Mouse (Mus musculus): ENCODE data around the gene Hist3h2a. TPM values are rescaled to one million over a fixed set of nuclear protein-coding genes. Genes with fewer than 3 reads are reported as not detected.

Hist3h2a gene
- total RNA-seq, 2 experiments from 2014 or later, result 17.1 to 21.3 TPM

DNA sequence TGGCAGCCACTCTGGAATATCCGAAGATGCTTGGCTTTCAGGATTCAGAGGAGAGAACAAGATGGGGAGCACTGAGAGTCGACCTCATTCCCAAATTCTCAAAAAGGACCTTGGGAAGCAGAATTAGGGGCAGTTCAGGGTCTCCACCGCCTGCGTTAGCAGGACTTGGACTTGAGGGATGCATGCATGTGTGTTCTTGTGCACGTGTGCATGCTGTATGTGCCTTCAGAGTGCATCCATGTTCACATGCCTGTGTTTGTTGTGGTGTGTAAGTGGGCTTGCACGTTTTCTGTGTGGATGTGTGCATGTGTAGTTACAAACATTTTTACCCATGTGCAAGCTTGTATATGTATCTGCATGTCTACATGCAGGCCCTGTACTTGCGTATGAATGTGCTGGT, 9.7 kb downstream of the Hist3h2a start:
- intact Hi-C loops (cut with DNase I), result no loop called here
- DNase-seq (ENCODE audit: low spot score), result no peak

DNA sequence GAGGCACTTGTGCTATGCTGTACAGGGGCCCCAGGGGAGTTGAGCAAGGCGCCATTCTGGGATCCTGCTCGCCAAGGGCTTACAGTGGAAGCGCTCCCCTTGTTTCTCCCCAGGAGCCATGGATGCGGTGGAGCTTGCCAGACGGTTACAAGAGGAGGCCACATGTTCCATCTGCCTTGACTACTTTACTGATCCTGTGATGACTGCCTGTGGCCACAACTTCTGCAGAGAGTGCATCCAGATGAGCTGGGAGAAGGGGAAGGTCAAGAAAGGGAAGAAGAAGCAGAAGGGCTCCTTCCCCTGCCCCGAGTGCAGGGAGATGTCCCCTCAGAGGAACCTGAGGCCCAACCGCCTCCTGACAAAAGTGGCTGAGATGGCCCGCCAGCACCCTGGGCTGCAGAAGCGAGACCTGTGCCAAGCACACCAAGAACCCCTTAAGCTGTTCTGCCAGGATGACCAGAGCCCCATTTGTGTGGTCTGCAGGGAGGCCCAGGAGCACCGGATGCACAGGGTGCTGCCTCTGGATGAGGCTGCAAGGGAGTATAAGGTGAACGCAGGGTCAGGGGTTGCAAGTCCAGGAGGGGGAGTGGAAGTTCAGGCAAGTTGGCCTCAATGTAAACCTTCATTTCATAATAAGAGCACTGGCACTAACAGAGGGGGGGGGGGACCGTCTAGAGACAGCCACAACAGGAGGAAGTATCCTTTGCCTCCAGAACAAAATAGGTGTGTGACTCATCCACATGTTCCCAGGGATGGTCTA, 10.7 kb downstream of the Hist3h2a start:
- DNase-seq (ENCODE audit: low spot score), result no peak
- intact Hi-C loops (cut with DNase I), result no loop called here

DNA sequence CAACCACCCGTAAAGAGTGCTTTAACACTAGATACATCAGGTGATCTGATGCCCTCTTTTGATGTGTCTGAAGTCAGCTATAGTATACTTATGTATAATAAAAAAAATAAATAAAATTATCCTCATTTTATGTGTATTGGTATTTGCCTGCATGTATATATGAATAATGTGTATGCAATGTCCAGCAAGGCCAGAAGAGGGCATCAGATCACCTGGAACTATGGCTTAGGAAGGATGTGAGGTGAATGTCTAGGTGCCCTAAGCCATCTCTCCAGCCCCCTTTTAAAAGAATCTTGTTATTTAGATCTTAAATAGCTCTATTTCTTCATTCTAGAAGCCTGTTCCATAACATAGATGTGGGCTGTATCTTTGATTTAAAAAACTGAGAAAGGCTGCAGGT, 12.9 kb downstream of the Hist3h2a start:
- intact Hi-C loops (cut with DNase I), result no loop called here
- DNase-seq (ENCODE audit: low spot score), result no peak

DNA sequence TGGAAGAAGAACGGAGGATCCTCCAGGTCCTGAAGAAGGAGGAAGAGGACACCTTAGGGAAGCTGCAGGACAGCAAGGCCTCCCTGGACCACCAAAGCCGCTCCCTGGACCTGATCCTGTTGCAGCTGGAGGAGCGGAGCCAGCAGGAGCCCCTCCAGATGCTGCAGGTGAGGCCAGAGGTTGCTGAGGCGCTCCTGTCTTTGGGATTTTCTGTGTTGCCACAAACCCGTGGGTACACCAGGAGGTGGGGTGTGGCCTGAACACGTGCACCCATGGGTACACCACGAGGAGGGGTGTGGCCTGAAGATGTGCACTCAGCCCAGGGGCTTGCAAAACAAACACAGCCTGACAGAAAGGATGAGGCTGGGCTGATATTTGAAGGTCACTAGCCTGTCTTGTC, 14.1 kb downstream of the Hist3h2a start:
- intact Hi-C loops (cut with DNase I), result no loop called here

DNA sequence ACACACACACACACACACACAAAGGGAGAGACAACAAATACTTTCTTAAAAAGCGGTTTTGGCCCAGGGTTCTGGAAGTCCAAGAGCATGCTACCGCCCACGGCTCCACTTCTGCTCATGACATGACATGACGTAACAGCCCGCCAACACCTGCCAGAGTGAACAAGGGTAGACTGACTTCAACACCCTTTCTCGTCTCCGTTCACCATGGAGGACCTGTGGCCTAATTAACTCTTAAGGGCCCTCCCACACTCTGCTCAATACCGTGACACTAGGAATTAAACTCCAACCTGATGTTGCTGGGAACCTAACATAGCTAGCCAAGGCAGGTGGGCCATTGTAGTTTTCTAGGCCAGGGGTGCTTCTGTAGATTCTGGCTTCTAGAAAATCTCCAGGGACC, 14.5 kb downstream of the Hist3h2a start:
- no peak for DNase-seq (ENCODE audit: low spot score)
- intact Hi-C loops (cut with DNase I), result no loop called here

More for the DNA sequence above, 14.1 kb downstream of the Hist3h2a start:
- no peak for DNase-seq (ENCODE audit: low spot score)

DNA sequence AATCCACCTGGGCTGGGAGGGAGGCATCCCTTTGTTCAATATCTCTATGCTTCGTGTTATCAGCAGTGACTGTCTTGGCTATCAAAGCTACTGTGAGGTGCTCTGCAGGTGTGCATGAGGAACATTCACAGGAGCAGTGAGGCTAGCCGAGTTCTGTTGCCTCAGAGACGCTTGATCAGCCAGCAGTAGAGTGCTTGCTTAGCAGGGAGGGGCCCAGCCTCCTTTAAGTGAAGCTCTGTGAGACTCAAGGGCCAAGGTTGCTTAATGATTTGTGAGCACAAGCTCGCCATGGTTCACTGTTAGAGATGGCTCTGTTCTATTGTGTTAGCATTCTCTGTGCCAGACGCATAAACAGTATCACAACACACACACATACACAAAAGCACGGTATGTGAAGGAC, 15.2 kb downstream of the Hist3h2a start:
- intact Hi-C loops (cut with DNase I), result no loop called here
- no peak for DNase-seq (ENCODE audit: low spot score)

GRCm38 (mm10) chr11:58970831-58971530, 16.5 kb downstream of the Hist3h2a start:
- no peak for DNase-seq (ENCODE audit: low spot score)
- intact Hi-C loops (cut with DNase I), result no loop called here

- DNase-seq (ENCODE audit: low spot score), result no peak
- intact Hi-C loops (cut with DNase I), result no loop called here
Observed at GRCm38 (mm10) chr11:58971796-58972195, 17.3 kb downstream of the Hist3h2a start.

DNA sequence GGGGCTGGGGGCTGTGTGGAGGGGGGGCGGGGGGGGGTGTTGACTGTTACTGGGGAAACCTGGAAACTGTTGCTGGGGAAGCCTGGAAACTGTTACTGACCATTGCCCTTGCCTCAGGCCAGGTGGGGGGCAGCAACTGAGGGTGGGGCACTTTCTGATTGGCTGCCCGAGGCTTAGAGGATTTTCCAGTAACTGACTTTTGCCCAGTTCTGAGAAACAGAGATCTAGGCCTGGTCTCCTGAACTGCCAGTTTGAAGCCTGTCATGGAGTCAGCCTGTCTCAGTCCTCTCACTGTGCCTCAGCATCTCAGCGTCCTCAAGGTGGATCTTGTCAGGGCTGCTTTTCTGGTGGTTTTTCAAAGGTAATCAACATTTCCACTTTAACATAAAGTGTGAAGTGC, 19.9 kb downstream of the Hist3h2a start:
- intact Hi-C loops (cut with DNase I), result no loop called here
- no peak for DNase-seq (ENCODE audit: low spot score)

- intact Hi-C loops (cut with DNase I), result no loop called here
- no peak for DNase-seq (ENCODE audit: low spot score)
Observed at GRCm38 (mm10) chr11:58977150-58977549, 22.7 kb downstream of the Hist3h2a start.

DNA sequence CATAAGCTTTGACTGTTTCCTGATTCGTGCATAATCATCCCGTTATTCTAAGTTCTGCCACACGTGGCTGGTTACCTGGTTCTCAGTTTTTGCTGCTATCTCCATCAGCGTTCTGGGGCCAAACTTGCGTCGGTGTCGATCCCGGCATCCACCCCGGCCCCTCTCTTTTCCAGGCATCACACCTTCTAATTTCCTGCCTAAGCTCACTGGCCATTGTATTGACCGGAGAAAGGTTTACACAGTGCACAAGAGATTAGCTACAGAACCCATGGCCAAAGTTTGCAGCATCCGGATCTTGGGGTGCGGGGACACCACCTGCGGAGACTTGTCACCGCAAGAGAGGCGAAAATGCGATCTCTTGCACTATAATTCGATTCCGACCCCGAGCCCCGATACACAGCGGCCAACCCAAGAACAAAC, 23.1 kb downstream of the Hist3h2a start:
- DNase-seq (ENCODE audit: low spot score), result no peak
- intact Hi-C loops (cut with DNase I), result no loop called here

- DNase-seq (ENCODE audit: low spot score), result no peak
- intact Hi-C loops (cut with DNase I), result no loop called here
Observed at GRCm38 (mm10) chr11:58978027-58978705, 23.7 kb downstream of the Hist3h2a start, which contains the start of gene Trim11. Trim11 (plus strand) TSS chr11:58978093.

- no peak for DNase-seq (ENCODE audit: low spot score)
- intact Hi-C loops (cut with DNase I), result no loop called here
Observed at GRCm38 (mm10) chr11:58978706-58979030, 24.2 kb downstream of the Hist3h2a start.

- no peak for DNase-seq (ENCODE audit: low spot score)
- intact Hi-C loops (cut with DNase I), result no loop called here
Observed at GRCm38 (mm10) chr11:58979183-58979582, 24.7 kb downstream of the Hist3h2a start.

- intact Hi-C loops (cut with DNase I), result no loop called here
- no peak for DNase-seq (ENCODE audit: low spot score)
Observed at GRCm38 (mm10) chr11:58979661-58980060, 25.2 kb downstream of the Hist3h2a start.

DNA sequence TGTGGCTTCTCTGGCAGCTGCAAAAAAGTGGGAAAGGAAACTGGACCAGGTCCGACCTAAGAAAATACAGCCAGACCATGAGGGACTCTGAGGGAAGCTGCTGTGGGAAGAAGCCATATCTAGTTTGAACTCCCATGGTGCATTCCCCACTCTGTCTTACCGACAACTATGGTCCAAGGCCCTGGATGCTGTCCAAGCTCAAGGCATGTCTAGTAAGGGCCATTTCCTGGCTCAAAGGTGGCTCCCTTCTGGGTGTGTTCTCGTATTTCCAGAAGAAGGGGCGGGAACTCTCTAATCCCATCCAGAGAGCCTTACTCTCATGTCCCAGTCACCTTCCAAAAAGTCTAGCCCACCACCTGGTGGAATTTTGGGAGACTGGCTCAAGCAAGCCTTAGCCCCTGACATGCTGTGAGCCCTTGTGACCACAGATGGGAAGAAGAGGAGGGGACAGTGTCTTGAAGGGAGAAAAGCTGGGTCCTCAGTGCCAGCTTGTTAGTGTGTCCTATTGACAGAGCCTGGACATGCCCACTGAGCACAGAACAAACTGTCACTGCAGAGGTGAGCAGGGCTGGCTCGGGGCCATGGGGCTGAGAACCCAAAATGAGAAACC, 26.0 kb downstream of the Hist3h2a start:
- DNase-seq (ENCODE audit: low spot score), result no peak
- intact Hi-C loops (cut with DNase I), result no loop called here

- DNase-seq (ENCODE audit: low spot score), result no peak
Observed at GRCm38 (mm10) chr11:58981541-58982447, 27.3 kb downstream of the Hist3h2a start.

DNA sequence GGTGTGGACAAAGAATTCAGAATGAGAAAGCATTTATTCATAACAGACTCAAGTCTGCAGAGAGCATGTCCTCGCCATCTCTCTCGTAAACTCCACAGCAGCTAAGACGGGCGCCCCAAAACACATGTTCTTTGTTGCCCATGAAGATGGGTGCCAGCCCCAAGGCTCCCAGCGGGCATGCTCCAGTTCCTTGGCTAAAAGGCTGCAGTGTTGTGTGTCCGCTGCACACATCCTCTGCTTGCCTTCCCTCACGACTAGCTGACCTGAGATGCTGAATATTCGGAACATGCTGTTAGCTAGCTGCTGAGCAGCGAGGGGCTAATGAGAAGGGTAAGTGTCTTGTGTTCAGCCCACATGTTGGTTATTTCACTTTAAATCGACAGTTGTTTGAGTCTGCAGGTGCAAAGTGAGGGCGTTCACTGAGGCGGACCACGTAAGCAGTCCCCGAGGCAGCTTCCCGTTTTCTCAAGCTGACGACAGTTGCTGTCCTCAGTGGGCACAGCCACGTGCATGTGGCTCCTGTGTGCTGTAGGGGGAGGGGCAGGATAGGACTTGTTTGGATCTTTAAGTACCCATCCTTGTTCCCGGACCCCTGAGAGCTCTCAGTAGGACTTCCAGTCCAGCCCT, 28.1 kb downstream of the Hist3h2a start:
- no peak for DNase-seq (ENCODE audit: low spot score)
- intact Hi-C loops (cut with DNase I), result no loop called here

More at GRCm38 (mm10) chr11:58981541-58982447, 27.3 kb downstream of the Hist3h2a start:
- intact Hi-C loops (cut with DNase I), result no loop called here

DNA sequence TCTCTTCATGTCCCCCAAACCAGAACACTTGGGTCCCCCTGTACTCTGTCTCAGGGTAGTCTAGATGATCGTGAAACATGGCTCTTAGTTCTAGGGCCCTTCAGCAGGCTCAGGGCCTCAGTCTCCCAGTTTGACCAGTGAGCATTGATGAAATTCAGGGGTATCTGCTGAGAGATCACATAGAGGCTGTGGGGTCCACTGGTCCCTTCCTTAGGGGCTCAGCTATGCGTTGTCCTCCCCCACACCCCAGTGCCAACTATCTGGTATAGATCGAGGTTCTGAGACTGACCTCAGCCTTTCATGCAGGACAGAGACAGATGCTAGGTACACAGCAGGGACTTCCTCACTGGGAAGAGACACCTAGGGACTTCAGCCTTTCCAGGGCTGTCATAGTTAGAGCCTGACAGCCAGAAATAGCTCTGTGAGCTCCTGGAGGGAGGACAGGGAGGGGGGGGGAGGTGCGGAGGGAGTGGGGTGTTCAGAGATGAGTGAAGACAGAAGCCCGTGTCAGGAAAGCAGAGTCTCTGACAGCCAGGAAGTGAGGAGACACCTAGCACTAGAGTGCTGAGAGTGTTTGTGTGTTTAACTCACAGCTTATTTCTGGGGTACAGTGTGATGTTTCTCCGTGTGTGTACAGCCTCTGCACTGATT, 29.3 kb downstream of the Hist3h2a start:
- no peak for DNase-seq (ENCODE audit: low spot score)
- intact Hi-C loops (cut with DNase I), result no loop called here

Data from heart, postnatal 25 days (tissue).